Mouse (Mus musculus): ENCODE measurements around the gene Sec24b. TPM values are rescaled to one million over a fixed set of nuclear protein-coding genes. Genes with fewer than 3 reads are reported as not detected.

Gene Sec24b
- total RNA-seq, 2 experiments from 2014 or later, result 72.2 to 84.2 TPM

DNA sequence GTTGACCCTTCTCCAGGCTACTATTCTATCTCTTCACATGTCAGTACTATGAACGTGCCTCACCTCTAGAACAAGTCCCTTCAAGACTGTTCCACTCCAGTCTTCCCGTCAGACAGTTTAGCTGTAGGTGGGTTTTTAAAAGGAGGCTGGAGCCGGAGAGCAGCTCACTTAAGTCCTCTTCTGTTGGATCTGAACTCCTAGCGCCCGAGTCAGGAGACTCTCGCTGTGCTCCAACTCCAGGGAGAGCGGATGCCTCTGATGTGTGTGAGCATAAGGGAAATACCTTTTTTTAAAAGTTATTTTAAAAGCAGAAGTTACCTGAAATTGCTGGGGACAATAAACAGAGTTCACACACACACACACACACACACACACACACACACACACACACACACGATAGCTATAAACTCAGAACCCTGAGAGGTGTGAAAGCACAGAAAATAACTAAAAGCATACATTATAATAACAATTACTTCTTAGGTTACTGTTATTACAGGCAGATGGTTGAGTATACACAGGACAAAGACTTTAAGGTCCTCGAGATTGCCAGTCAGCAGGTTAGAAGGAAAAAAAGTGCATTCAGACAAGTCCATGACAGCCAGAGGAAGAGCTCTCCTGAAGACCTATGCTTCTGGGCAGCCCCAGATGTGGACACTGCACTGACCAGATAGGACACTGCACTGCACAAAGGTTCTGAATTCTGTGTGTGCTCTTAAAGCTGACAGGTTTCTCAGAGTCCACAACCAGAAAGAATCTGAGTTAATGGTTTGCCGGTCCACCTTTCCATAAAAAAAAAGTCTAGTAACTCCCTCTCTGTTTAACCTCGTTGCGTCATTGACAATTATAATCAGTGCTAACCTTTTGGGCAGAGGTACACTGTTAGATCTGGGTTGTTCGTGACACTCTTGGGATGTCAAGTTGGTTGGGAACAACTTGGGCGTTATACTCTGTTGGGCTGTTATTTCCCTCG, 5.7 kb downstream of the Sec24b start:
- no peak for DNase-seq
- intact Hi-C loops (cut with DNase I), result no loop called here

DNA sequence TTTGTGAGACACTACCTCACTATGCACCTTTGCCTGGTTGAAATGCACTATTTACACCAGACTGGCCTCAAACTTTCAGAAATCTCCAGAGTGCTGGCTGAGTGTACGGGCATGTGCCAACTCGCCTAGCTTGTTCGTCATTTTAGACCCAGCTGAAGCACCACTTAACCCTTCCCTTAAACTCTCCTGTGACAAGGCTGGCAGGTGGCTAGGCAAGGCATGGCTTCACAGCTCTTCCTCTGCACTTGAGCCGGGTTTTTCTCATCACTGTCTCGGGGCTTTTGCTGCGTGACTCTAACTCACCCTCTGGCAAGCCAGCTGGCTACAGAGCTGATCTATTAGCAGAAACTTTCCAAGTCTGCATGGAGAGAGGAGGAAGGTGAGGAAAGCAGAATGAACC, 6.8 kb downstream of the Sec24b start:
- intact Hi-C loops (cut with DNase I), result no loop called here
- DNase-seq, result no peak

DNA sequence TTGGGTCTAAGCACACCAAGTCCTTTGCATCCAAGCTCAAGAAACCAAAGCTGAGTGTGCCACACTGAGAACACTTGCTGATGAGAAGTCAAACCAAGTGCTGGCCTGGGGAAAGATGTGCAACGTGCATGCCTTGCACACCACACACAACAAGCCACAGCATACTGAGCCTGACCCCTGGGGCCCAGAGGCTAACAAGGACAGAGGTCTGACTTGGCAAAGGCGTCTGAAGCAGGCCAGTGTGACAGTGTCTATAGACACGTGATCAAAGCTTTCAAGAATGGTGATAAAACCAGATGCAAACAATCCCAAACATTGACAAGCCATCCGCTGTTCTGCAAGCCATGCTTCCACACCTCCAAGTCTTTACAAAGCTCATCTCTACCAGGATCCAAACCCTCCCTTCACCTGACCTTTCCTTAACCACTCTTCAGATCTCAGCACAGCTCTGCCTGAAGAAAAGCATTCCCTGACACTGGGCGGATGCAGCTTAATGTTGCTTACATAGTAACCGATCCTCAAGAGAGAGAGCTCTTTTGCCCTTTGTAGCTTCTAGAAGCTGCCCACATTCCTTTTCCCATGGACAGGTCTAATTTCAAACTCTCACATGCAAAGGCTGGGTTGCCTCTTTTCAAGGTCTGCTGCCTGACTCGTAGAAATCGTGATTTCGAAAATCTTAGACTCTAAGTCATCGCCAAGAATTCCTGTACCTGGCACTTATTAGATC, 7.8 kb downstream of the Sec24b start:
- no peak for DNase-seq
- intact Hi-C loops (cut with DNase I), result no loop called here

DNA sequence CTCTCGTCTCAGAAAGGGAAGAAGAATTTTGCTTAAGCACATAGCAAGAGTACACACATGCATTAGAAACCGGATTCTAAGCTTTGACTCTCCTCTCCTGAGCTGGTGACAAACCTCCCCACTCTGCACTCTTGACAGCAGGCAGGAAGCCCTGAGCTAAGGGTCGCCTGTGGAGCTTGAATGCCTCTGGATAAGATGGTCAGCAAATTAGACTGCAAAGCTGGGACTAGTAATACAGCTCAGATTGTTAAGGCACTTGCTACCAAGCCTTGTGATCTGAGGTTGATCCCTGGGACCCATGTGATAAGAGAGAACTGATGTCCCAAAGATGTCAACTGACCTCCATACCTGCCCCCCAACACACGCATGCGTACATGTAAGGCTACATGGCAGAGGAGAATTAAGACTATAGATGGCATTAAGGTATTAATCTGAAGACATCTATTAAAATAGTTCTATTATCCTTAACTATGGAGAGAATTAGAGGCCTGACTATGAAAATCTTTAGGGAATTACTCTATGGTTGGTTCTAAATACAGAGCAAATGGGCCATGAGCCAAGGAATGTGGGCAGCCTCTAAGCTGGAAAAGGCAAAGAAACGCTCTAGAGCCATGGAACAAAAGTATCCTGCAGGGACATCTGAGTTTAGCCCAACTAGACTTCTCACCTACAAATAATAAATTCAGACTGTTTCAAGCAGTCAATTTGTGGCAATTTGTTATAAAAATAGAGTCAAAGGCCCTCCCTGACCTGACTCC, 8.6 kb downstream of the Sec24b start:
- DNase-seq, result no peak

DNA sequence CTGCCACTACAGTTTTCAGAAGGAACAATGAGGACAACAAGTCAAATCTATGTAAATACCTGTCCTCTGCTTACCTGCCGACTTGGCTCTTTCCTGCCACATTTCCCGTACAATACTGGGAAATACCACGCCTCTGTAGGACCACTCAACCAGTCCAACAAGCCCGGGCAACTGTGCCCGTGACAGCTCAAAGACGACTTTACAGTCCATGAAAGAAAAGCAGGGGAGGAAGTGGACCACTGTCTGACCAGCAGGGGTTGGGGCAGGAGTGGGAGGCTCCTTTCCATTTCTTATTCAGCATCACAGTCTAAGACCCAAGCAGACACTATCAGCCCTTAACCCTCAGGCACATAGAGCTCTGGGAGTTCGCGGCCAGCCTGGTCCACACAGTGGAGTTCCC, 9.2 kb downstream of the Sec24b start:
- intact Hi-C loops (cut with DNase I), result no loop called here
- DNase-seq, result no peak

More for the DNA sequence above, 8.6 kb downstream of the Sec24b start:
- intact Hi-C loops (cut with DNase I), result no loop called here

DNA sequence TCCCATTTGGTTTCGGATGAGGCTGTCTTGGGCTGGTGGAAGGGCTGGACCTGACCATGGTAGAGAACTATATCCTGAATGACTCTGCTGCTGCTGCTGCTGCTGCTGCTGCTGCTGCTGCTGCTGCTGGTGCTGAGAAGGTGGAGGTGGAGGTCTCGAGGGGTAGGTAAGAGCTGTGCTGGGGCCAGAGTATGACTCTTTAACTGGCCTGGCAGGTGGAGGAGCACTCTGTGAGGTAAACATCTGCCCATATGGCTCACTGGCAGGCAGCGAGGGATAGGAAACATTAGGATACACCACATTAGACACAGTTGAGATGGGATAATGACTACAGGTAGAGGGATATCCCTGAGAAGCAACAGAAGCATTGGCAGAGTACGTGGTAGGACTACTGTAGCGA, 20.6 kb downstream of the Sec24b start:
- no peak for DNase-seq
- intact Hi-C loops (cut with DNase I), result no loop called here

DNA sequence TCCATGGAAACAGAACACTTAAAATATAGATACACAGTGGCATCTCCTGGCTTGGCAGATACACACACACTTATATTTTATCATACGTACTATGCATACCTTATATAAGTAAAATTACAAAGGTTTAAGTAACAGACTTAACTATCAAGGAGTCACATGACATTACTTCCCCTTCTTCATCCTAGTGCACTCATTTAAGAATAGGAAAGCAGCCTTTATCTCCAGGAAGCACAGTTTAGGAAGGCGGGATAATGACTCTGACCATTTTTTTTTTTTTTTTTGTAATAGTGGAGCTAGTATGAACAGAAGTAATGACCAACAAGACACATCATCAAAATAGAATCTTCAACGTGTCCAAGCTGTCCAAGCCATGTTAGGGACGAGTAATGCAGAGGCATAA, 21.3 kb downstream of the Sec24b start:
- DNase-seq, result no peak
- intact Hi-C loops (cut with DNase I), result no loop called here

DNA sequence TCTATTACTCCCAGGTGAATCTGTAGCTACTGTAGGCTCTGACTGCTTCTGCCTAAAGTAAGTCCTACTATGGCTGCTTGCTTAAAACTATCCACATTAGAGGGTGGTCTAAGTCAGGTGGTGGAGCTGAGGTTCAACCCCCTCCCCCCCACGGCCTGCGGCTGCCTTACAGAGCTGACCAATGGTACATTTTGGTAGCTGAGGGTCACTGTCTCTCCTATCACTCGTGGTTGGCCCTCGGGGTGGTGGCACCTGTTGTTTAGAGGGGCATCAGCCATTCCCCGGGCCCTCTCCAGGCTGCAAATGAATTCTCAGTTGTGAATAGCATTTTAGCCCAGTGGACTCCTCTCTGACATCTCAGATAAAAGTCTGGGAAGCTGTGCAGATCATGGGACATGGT, 32.6 kb downstream of the Sec24b start:
- no peak for DNase-seq
- intact Hi-C loops (cut with DNase I), result no loop called here

DNA sequence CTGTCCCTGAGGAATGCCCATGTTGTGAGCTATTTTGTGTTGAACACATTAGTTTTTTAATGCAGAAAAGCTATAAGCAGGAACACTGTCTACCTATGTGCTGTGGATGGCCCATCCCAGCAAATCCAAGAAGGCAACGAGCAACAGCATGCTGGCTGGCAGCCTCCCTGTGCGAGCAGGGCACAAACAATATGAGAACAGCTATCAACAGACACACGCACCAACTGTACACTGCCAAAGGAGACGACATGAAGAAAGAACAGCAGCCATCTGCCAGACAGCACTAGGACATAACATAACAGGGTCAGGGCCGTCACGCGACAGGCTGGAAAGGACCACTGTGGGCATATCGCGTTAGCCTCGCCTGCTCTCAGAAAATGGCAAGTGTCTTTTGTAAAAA, 35.2 kb downstream of the Sec24b start:
- DNase-seq, result peak; percentile 8
- intact Hi-C loops (cut with DNase I), result no loop called here

DNA sequence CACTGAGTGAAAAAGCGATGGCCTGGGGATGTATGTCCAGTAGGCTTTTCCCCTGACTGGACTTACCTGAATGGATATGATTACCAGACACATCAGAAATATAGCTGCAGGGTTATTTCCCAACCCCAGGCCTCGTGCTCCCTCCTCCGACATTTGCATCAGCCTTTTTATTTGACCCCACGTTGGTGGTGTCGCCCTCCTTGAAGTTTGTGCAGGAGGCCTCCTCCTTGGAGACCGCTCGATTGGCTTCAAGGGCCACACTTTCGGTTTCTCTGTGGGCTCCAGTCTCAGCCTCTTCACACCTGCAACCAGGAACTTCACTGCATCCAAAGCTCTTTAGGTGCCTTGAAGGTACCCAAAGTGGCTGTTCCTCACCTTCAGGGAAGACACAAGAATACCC, 35.8 kb downstream of the Sec24b start:
- DNase-seq, result no peak
- intact Hi-C loops (cut with DNase I), result no loop called here

DNA sequence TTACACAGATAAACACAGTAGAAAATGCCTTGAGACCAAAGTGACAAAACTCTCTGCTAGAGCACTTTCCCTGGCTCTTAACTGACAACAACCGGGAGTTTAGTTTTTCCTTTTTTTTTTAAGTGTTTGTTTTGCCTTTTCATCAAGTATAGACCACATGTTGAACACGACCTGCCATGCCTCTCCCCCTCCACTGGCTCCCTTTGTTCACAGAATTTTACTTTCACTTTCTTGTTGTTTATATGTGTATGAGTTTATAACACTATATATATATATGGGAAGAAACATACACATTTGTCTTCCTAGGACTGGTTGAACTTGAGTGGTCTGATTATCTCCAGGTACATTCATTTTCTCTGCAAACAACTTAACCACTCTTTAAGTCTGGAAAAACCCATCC, 48.4 kb downstream of the Sec24b start:
- no peak for DNase-seq
- intact Hi-C loops (cut with DNase I), result no loop called here

DNA sequence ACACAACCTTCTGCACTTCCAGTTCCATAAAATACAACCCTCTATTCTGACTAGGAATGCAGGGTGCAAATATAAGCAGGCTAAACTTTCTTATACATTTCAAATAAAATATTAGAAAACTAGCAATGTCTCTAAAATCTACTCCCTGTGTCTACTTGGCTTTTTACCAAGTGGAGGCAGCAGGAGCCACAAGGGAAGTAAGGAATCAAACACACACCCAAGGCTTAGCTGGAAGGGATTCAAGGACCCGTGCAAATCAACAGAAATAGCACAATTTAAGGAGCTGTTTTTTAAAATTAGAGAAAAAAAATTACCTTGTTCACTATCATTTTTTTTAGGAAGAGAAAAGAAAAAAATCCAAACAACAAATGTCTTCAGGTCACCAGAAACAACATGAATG, 50.1 kb downstream of the Sec24b start:
- intact Hi-C loops (cut with DNase I), result no loop called here
- no peak for DNase-seq

DNA sequence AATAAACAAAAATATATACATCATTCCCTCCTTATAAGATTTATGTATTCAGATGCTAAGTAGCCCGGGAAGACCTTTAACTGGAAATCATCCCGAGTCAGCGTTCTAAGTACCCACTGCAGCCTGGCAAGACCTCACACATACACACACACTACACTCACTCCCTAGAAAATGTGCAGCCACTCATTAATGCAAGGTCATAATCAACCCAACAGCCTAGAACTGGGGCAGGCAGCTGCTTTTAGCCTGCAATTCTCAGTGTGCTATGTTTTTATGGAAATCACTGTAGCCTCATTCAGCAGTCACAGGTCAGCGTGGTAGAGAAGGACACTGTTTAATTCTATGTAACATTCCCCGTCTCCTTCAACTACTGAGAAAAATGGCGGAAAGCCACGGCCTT, 55.2 kb downstream of the Sec24b start:
- DNase-seq, result no peak
- intact Hi-C loops (cut with DNase I), result no loop called here

DNA sequence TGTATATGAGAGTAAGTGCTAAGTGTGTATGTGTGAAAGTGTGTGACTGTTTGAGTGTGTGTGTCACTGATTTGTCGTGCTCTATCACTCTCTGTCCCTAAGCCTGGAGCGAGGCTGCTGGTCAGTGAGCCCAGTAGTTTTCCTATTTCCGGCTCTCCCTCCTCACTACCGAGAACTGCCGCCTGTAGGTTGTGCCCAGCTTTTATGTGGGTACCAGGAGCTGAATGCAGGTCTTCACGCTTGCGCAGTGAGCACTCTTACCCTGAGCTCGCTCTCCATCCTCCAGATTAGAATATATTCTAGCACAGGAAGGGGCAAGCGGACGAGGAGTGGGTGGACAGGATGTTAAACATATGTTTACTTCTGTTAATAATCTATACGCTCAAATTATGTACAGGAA, 60.4 kb downstream of the Sec24b start:
- intact Hi-C loops (cut with DNase I), result no loop called here
- no peak for DNase-seq

DNA sequence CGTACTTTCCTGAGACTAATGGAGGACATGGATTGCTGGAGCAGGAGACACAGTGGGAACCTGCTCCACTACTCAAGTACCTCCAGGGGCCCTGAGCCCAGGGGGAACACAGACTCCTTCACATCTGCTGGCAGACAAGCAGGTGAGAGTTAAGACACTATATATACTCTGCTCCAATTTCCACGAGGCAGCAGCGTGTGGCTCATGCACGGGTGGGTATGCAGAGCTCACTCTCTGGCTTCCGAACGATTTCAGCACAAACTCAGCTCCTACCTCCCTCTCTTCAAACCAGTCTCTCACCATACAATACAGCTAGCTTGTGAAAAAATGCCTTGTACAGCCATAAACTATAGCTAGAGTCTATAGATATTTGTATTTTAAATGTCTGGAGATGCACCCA, 62.8 kb downstream of the Sec24b start:
- intact Hi-C loops (cut with DNase I), result no loop called here
- no peak for DNase-seq

DNA sequence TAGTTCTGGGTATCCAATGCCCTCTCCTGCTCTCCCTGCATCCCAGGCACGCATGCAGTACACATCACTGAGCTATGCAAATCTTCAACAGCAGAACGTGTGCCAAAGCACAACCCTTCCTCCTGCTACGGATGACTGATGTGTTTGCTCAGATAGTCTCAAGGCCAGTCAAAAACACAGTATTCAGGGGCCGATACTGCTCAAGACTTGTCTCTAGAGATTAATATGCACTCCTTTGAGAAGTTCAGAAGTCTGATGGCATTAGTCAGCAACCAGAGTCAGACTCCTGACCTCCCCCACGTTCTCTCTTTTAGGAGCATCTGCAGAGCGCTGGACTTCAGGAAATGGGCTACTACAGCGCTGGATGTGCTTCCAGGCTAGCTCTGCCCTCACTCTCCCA, 63.4 kb downstream of the Sec24b start:
- intact Hi-C loops (cut with DNase I), result no loop called here
- no peak for DNase-seq

DNA sequence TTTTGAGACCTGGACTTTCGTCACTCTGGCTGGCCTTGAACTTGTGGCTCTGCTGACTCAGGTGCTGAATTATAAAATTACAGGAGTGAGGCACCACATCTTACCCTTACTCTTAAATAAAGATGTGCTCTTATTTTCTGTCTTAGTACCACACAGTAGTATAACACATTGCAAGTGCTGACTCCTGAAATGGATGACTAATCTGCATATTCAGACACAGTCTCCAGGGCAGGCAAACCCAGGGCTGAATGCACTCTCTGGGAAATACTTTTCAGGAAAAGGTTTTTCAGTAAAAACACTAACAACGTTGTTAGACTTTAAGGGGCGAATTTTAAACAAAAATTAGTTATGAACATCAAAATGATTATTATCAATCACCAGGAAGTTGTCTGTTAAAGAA, 64.0 kb downstream of the Sec24b start:
- intact Hi-C loops (cut with DNase I), result no loop called here

DNA sequence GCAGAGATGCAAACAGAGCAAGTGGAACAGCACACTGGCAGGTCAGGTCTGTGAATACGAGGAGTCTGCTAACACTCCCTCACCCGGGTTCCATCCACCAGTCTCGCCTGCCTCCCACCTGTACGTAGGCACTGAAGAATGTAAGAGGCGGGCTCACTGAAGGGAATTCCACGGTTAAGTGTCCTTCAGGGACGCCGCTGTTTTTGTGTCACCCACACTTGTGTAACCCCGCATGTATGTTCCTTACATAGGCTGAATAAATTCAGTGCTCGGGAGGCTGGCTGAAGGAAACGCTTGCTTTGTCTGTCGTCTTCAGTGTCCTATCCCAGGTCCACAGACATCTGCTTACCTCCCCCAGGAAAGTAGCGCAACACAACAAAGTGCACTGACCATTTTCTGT, 74.1 kb downstream of the Sec24b start:
- no peak for DNase-seq
- intact Hi-C loops (cut with DNase I), result no loop called here

More for the DNA sequence above, 64.0 kb downstream of the Sec24b start:
- DNase-seq, result no peak

DNA sequence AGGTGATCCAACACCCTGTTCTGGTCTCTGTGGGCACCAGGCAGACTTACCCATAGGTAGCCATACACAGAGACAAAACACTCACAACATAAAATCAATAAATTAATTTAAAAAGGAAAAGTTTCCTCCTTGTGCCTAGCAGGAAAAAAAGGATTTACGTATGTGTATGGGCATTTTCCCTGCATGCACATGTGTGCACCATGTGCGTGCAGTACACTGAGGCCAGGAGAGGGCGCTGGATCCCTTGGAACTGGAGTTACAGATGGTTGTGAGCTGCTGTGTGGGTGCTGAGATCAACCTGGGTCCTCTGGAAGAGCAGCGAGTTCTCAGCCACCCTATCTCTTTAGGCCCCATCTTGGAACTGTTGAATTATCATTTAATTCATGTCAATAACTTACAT, 76.0 kb downstream of the Sec24b start:
- no peak for DNase-seq
- intact Hi-C loops (cut with DNase I), result no loop called here

DNA sequence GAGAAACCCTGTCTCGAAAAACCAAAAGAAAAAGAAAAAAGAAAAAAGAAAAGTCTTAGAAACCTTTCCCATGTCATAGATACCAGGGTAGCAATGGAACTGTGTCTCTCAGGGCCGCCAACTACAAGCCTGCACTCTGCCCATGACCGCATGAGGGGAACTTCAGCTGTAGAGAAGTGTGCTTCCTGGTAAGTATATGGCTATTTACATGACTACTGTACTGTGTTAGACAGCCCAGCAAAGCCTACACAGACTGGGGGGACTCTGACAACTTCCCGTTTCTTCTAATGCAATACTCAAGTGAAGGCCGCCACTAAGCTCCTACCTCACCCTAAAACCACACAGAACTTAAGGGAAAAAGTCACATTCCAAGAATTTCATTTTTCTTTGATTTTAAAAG, 76.6 kb downstream of the Sec24b start:
- DNase-seq, result no peak
- intact Hi-C loops (cut with DNase I), result no loop called here

DNA sequence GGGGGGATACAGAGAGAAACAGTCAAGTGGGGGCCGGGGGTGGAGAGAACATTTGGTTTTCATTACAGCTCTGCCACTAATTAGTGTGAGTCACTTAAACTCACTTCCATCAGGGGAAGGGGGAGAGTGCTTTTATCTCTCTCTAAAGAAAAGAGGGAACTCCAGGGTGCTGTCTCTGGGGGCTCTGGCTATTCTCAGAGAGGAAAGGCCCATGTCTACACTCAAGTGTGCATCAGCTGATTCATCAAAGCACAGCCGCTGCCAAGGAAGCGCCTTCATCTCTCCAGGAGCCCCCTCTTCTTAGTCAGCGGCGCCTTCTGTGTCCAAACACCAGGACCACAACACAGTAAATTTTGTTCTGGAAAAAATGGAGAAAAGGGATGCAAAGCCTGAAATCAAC, 79.1 kb downstream of the Sec24b start:
- intact Hi-C loops (cut with DNase I), result no loop called here
- DNase-seq, result no peak
